Mouse (Mus musculus) limb, embryonic 14.5 days (tissue): ENCODE measurements around the gene Nfkbid. TPM values are rescaled to one million over a fixed set of nuclear protein-coding genes. Genes with fewer than 3 reads are reported as not detected.

Source experiments
- ATAC-seq: fragments of 200-750 bp; cut with Nextera tagmentation; 2 replicates; pipeline ENCODE4 v1.8.0; 2017; ENCODE audit warnings: low read depth, moderate number of reproducible peaks, moderate TSS enrichment; ENCODE audit not compliant: low FRiP score
- DNase-seq: peaks from one replicate; pipeline ENCODE4 v3.0.0-alpha.2; 2015; ENCODE audit warnings: low spot score
- H3K27ac ChIP-seq: fragments of 300-500 bp; sonication (generic); replicated peaks from 2 replicates; pipeline ENCODE4 v1.5.1; 2014; ENCODE audit warnings: low read depth, mild to moderate bottlenecking, low read length, moderate library complexity, mixed read lengths
- H3K27me3 ChIP-seq: fragments of 300-500 bp; sonication (generic); 2 replicates; pipeline ENCODE4 v1.6.1; 2014; ENCODE audit warnings: low read length, mixed read lengths; ENCODE audit not compliant: control insufficient read depth, insufficient read depth
- H3K36me3 ChIP-seq: fragments of 300-500 bp; sonication (generic); 2 replicates; pipeline ENCODE4 v1.6.1; 2014; ENCODE audit warnings: mild to moderate bottlenecking, low read length, moderate library complexity, mixed read lengths; ENCODE audit not compliant: control insufficient read depth, insufficient read depth
- H3K4me1 ChIP-seq: fragments of 300-500 bp; sonication (generic); 2 replicates; pipeline ENCODE4 v1.6.1; 2014; ENCODE audit warnings: antibody characterized with exemption, low read length, mixed read lengths; ENCODE audit not compliant: control insufficient read depth, insufficient read depth
- H3K4me2 ChIP-seq: fragments of 300-500 bp; sonication (generic); replicated peaks from 2 replicates; pipeline ENCODE4 v1.6.1; 2014; ENCODE audit warnings: low read depth, mild to moderate bottlenecking, low read length, moderate library complexity; ENCODE audit not compliant: severe bottlenecking
- H3K4me3 ChIP-seq: fragments of 300-500 bp; sonication (generic); replicated peaks from 2 replicates; pipeline ENCODE4 v1.5.1; 2014; ENCODE audit warnings: low read length
- H3K9ac ChIP-seq: fragments of 300-500 bp; sonication (generic); 2 replicates; pipeline ENCODE4 v1.6.1; 2014; ENCODE audit warnings: mild to moderate bottlenecking, low read depth, low read length, moderate library complexity; ENCODE audit not compliant: severe bottlenecking
- H3K9me3 ChIP-seq: fragments of 300-500 bp; sonication (generic); 2 replicates; pipeline ENCODE4 v1.6.1; 2016; ENCODE audit warnings: low read length; ENCODE audit not compliant: control insufficient read depth
- POLR2A ChIP-seq: fragments of 200-500 bp; IDR thresholded peaks from 2 replicates; pipeline ENCODE4 v1.8.0; 2012; ENCODE audit warnings: inconsistent platforms, mild to moderate bottlenecking, moderate library complexity, borderline replicate concordance; ENCODE audit not compliant: insufficient read depth, insufficient read length; ENCODE audit errors: extremely low read depth
- WGBS: fragments of 180-500 bp; shearing (Covaris S2); extraction: QIAGEN DNeasy Blood & Tissue Kit; methylation state at CpG from one replicate; pipeline ENCODE4 v1.1.7; 2014; 5-methylcytosine and 5-hydroxymethylcytosine counted together
- polyA plus RNA-seq, 2 experiments: library from polyadenylated mRNA; depleted of rRNA in 1 of 2; stranded (reverse) in 1 of 2; unstranded in 1 of 2; fragments of >200 nt; fragmentation: Nextera tagmentation in 1 of 2; extraction: Ambion mirVana in 1 of 2; gene quantifications; 2 replicates each; pipeline versions ENCODE4 v1.2.1 to v1.2.3; 2012 to 2014

The Nfkbid gene
- polyA plus RNA-seq, 2 experiments: 2.2 to 3.0 TPM

DNA sequence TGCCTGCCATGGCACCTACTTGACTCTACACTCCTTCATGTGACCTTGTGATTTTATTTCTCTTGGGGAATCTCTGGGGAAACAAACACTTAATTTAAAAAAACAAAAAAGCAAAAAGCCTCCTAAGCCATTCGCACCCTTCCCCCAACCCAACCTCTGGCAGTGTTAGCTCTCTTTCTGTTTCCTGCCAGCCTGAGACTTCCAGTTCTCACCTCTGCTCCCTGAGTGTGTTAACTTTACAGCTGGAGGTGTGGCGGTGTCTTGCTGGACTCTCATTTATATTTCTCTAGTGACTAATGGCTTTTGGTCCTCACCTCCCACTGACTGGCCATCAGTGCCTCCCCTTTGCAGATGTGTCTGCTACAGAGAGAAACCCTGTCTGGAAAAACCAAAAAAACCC lies 11.7 kb upstream of the Nfkbid start:
- TF ChIP-seq POLR2A: no peak
- DNase-seq: no peak
- no peak overlapping the region for H3K4me3 ChIP-seq
- no peak for ATAC-seq
- no peak overlapping the region for H3K27ac ChIP-seq
- H3K4me1 ChIP-seq: no peaks in the 10 kb centered on the region
- H3K4me2 ChIP-seq: no peak overlapping the region
- H3K36me3 ChIP-seq: no peaks in the 10 kb centered on the region
- WGBS: 36% methylated on average over 2 of the region's 2 CpGs
- H3K9me3 ChIP-seq: no peaks in the 10 kb centered on the region
- no peaks in the 10 kb centered on the region for H3K27me3 ChIP-seq
- no peak overlapping the region for H3K9ac ChIP-seq

- Histone ChIP-seq H3K4me1 (no peaks in the 10 kb centered on the region), H3K36me3 (no peaks in the 10 kb centered on the region), H3K9ac (no peak overlapping the region), H3K4me3 (no peak overlapping the region), H3K27me3 (no peaks in the 10 kb centered on the region), H3K4me2 (no peak overlapping the region), H3K27ac (no peak overlapping the region), H3K9me3 (no peaks in the 10 kb centered on the region)
- DNase-seq (no peak), ATAC-seq (no peak)
- 64% methylated on average over 3 of the region's 3 CpGs for WGBS
- TF ChIP-seq POLR2A: no peak
Measured at GRCm38 (mm10) chr7:30411023-30411422, 10.5 kb upstream of the Nfkbid start.

- Histone ChIP-seq H3K9me3 (no peaks in the 10 kb centered on the region), H3K27ac (no peak overlapping the region), H3K27me3 (no peaks in the 10 kb centered on the region), H3K4me2 (no peak overlapping the region), H3K4me3 (no peak overlapping the region), H3K4me1 (no peaks in the 10 kb centered on the region), H3K36me3 (no peaks in the 10 kb centered on the region), H3K9ac (no peak overlapping the region)
- WGBS: 39% methylated on average over 4 of the region's 4 CpGs
- no peak for DNase-seq
- no peak for TF ChIP-seq POLR2A
- ATAC-seq: no peak
Measured at GRCm38 (mm10) chr7:30412735-30413147, 8.8 kb upstream of the Nfkbid start.

- no peak for DNase-seq
- H3K9me3 ChIP-seq: no peaks in the 10 kb centered on the region; the same call in 1 of the 2 replicates
- 69% methylated on average over 5 of the region's 5 CpGs for WGBS
- ATAC-seq: no peak
- H3K36me3 ChIP-seq: no peaks in the 10 kb centered on the region
- H3K27me3 ChIP-seq: no peaks in the 10 kb centered on the region
- no peak for TF ChIP-seq POLR2A
- no peak within 1 kb of the TSS for H3K4me2 ChIP-seq
- no peak within 1 kb of the TSS for H3K9ac ChIP-seq
- H3K27ac ChIP-seq: no peak within 1 kb of the TSS
- no peak within 1 kb of the TSS for H3K4me3 ChIP-seq
- H3K4me1 ChIP-seq: no peaks in the 10 kb centered on the region
Measured at GRCm38 (mm10) chr7:30413596-30413995, 7.9 kb upstream of the Nfkbid start, which contains the start of gene Tyrobp. TSS of gene Tyrobp (plus strand) at chr7:30413760.

GRCm38 (mm10) chr7:30417856-30418255 lies 3.7 kb upstream of the Nfkbid start:
- H3K4me1 ChIP-seq: 0 out of 2 replicates have a peak, but pooled peaks cover 3% of the 10 kb centered on the region
- H3K4me3 ChIP-seq: no peak overlapping the region
- no peak for DNase-seq
- no peak for TF ChIP-seq POLR2A
- H3K27ac ChIP-seq: no peak overlapping the region
- no peaks in the 10 kb centered on the region; the same call in 1 of the 2 replicates for H3K9me3 ChIP-seq
- no peaks in the 10 kb centered on the region for H3K36me3 ChIP-seq
- H3K27me3 ChIP-seq: no peaks in the 10 kb centered on the region
- no peak overlapping the region for H3K9ac ChIP-seq
- 69% methylated on average over 9 of the region's 9 CpGs for whole genome bisulfite sequencing
- H3K4me2 ChIP-seq: no peak overlapping the region
- no peak for ATAC-seq
